Mouse (Mus musculus): ENCODE results near the gene Lrrc8a.
A peak's percentile ranks its signal among the peaks of the same experiment; 100 is the strongest.

DNA sequence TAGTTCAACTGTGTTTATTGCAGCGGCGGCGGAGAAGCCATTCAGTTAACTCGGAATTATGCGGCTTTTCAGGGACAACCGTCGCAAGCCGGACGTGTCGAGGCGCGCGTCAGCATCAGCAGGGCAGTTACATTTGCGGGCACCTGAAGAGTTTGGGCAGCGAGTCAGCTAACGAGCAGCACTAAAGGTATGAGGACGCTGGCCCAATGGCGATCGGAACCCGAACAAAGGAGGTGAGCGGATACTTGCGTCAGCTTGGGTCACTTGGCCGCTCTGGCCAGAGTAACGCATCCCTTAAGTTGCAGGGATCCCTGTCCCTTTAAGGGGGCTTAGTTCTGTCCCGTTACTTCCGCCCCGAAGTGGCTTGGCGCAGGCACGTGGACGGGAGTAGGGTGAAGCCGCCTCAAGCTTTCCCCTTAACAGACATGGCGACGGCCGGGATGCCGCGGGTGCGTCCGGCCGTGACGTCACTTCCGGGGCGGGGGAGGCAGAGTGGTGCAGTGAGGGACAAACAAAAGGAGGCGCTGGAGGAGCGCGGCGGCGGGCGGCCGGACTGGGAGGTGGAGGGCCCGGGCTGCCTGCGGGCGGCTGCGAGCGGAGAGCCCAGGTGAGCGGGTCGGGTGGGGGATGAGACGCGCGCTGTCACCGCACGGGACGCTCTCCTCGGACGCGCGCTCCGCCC lies at the start of gene Lrrc8a:
- TF ChIP-seq CTCF (IDR thresholded peaks at IDR 0.05; ENCODE audit: extremely low read depth, insufficient read depth, low read length), result no peak
- TF ChIP-seq POLR2A (IDR thresholded peaks at IDR 0.05; ENCODE audit: extremely low read depth, insufficient read depth, low read length), result peak; percentile 68

All from cortical plate, adult 2 months (tissue).